Mouse (Mus musculus) bone marrow macrophage, adult 2 months (primary cell): ENCODE data around the gene Tmem212. TPM values are rescaled to one million over a fixed set of nuclear protein-coding genes. Genes with fewer than 3 reads are reported as not detected.
A peak's percentile ranks its signal among the peaks of the same experiment; 100 is the strongest.

Source experiments
- H3K27ac ChIP-seq: 2 replicates; pipeline ENCODE4 v1.5.1; 2012; ENCODE audit warnings: low read depth, low read length; ENCODE audit not compliant: insufficient read depth
- H3K4me1 ChIP-seq: 2 replicates; pipeline ENCODE4 v1.6.1; 2012; ENCODE audit warnings: low read length; ENCODE audit not compliant: control insufficient read depth, insufficient read depth
- H3K4me3 ChIP-seq: 2 replicates; pipeline ENCODE4 v1.5.1; 2012; ENCODE audit warnings: mild to moderate bottlenecking, low read length, moderate library complexity; ENCODE audit not compliant: insufficient read depth
- CTCF ChIP-seq: IDR thresholded peaks from 2 replicates; pipeline ENCODE4 v1.5.1; 2012; ENCODE audit warnings: low read depth, mild to moderate bottlenecking, low read length, moderate library complexity
- POLR2A ChIP-seq: IDR thresholded peaks from 2 replicates; pipeline ENCODE4 v1.6.1; 2012; ENCODE audit warnings: mild to moderate bottlenecking, low read depth, low read length, borderline replicate concordance
- polyA plus RNA-seq: library from polyadenylated mRNA; stranded (reverse); fragments of >200 nt; gene quantifications from 2 replicates; pipeline ENCODE4 v1.2.4, GENCODE M21; 2012; ENCODE audit not compliant: missing spikeins, insufficient read depth, insufficient read length

Tmem212 gene
- polyA plus RNA-seq, 1 experiment = not detected

DNA sequence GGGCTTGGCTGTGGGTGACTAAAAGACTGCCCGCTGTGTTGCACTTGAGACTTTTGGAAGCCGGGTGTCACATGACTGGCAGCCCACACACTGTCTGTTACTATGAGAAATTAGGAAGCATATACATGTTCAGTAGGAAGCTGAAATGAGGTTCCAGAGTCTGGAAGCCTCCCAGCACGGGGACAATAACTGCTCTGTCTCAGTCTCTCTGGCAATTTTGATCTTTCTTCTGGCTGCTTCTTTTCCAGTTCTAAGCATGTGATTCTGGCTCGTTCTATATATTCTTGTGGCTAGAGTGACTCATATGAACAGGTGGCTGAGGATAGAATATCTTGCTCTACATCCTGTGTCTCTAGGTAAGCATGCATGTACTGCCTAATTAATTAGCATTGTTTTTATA is 33.1 kb upstream of the Tmem212 start:
- no peak for TF ChIP-seq CTCF
- TF ChIP-seq POLR2A = no peak
- Histone ChIP-seq H3K4me3 (no peak overlapping the region), H3K27ac (no peak overlapping the region), H3K4me1 (no peaks in the 10 kb centered on the region)

DNA sequence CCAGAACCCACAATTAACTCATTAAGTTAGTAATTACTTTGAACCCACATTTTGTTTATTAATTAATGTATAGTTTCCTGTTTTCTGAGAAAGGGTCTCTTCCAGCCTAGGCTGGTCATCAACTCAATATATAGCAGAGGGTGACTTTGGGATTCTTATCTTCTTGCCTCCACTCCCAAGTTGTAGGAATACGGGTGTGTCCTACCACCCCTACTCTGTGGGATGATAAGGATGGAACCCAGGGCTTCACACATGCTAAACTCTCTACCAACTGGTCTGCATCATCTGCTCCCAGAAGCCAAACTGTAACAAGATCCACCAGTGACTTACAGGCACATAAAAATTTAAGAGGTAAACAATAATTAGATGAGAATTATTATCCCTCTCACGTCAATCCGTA is 27.9 kb upstream of the Tmem212 start:
- Histone ChIP-seq H3K4me1 (no peaks in the 10 kb centered on the region), H3K4me3 (no peak overlapping the region), H3K27ac (no peak overlapping the region)
- TF ChIP-seq POLR2A (no peak), CTCF (no peak)

DNA sequence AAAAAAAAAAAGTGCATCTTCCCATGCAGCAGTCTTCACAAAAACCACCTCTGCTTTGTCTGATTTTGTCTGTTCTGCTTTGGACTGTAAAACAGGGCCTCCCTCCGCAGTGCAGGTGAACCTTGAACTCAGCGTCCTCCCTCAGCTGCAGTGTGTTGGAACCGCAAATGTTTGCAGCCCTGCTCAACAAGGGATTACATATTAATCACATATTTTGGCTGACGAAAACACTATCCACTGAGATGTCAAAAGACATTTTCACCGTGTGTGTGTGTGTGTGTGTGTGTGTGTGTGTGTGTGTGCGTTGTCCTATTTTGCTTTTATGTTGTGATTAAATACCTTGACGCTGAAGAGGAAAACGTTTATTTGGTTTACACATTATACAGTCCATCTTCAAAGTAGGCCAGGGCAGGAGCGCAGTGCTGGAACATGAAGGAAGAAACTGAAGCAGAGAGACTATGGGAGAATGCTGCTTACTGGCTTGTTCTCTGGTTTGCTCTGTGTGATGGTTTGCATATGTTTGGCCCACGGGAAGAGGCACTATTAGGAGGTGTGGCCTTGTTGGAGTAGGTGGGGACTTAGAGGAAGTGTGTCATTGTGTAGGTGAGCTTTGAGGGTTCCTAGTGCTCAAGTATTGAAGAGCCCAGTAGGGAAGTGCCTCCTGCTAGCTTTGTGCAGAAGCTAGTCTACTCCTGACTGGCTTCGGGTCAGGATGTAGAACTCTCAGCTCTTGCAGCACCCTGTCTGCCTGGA is 25.3 kb upstream of the Tmem212 start:
- Histone ChIP-seq H3K4me3 (no peak overlapping the region), H3K4me1 (no peaks in the 10 kb centered on the region), H3K27ac (no peak overlapping the region)
- TF ChIP-seq CTCF (no peak), POLR2A (no peak)

DNA sequence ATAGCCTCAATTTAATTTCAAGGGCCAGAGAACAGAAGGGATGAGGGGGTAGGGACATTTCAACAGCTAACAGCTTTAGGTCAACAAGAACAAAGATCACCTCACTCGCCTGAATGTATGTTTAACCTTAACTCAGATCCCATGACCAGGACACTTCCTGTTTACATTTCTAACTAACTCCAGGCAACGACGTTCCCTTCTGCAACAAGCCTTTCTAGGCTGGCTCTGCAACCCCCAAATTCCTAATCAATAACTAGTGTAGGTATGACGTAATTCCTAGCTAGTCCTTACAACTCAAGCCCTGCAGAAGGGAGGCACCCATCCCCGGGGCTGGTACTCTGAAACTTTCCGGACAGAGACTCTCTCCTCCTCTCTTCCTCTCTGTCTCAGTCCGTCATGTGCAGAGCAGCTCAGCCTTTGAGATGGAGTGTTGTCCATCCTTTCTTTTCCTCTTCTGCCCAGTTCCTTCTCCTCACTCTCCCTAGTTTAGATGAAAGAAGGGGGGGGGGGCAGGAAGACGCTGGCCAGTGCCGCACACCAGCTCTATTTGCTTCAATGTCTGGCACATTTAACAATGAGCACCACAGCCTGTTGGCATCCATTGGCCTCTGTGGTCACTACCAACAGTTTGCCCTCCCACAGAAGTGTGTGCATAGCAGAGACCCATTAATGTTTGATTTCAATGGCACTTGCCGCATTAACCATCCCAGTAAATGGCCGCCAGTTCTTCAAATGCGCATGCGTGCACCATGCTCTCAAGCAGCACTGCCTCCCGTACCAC is 22.7 kb upstream of the Tmem212 start:
- TF ChIP-seq POLR2A (no peak), CTCF (no peak)
- Histone ChIP-seq H3K4me3 (no peak overlapping the region), H3K27ac (no peak overlapping the region), H3K4me1 (no peaks in the 10 kb centered on the region)

DNA sequence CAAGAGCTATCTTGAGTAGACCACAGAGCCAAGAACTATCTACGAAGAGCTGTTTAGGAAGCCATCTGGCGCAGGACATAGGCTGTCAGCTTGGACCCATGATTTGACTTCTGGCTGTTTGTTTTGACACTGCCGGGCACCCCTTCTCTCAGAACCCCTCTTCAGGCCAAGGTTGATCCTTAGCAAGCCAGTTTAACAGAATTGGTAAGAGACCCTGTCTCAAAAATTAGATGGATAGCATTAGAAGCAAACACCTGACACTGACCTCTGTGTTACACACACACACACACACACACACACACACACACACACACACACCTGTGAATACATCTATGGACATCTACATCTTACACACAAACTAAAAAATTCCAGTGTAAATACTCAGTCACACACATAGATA is 12.8 kb upstream of the Tmem212 start:
- Histone ChIP-seq H3K4me1 (no peaks in the 10 kb centered on the region), H3K27ac (no peak overlapping the region), H3K4me3 (no peak overlapping the region)
- TF ChIP-seq CTCF (no peak), POLR2A (no peak)

DNA sequence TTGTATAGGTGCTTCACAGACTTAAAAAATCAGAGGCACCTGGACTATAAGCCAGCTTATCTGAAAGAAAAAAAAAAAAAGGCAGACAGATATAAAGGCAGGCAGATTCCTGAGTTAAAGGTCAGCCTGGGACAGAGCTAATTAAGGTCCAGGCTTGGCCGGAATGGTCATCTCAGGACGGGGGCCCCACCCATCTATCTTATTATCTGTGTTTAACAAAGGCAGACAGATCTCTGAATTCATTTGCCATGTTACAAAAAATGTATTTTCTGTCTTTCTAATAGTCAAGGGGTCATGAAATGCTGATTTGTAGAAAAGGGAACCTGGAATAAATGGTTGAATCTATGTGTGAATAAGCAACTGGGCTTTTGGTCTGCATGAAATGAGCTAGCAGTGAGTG is 12.1 kb upstream of the Tmem212 start:
- Histone ChIP-seq H3K4me1 (no peaks in the 10 kb centered on the region), H3K27ac (no peak overlapping the region), H3K4me3 (no peak overlapping the region)
- no peak for TF ChIP-seq CTCF
- TF ChIP-seq POLR2A = no peak

DNA sequence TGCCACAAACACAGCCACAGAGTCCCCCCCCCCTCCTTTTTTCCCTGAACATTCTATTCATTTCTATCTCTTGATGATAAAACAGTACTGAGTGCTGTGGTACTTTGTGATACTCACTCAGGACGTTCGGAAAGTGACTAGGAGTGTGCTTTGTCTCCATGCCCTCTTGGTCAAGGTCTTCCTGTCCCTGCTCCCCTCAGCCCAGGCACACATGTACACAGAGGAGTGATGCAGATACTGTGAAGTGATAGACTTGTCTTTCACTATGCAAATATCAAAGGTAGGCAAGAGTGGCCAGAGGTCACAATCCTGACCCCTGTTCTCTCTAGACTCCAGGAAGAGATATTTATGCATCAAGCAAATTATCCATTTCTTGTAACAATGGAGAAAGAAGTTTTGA is 11.1 kb upstream of the Tmem212 start:
- H3K4me3 ChIP-seq = no peak overlapping the region
- no peaks in the 10 kb centered on the region for H3K4me1 ChIP-seq
- H3K27ac ChIP-seq = no peak overlapping the region
- no peak for TF ChIP-seq CTCF
- no peak for TF ChIP-seq POLR2A

DNA sequence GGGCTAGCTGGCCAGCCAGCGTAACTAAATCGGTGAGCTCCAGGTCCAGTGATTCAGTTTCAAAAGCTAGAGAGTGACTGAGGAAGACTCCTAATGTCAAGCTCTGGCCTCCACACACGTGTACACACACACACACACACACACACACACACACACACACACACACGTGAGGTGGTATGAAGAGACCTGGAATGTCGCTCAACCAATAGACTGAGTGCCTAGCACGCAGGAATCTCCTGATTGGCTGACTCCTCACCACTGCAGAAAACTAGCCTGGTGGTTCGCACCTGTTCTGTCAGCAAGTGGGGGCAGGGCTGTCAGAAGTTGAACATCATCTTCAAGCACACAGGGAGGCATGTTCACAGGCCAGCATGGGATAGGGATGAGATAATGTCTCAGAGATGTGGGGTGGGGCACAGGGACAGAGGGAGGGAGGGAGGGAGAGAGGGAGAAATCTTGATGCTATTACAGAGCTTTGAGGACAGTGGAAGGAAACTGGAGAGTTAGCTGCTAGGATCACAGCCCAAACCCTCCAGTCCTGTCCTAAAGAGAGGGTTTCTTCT is 10.6 kb upstream of the Tmem212 start:
- H3K27ac ChIP-seq = no peak overlapping the region
- no peak overlapping the region for H3K4me3 ChIP-seq
- TF ChIP-seq CTCF (no peak), POLR2A (no peak)
- no peaks in the 10 kb centered on the region for H3K4me1 ChIP-seq

DNA sequence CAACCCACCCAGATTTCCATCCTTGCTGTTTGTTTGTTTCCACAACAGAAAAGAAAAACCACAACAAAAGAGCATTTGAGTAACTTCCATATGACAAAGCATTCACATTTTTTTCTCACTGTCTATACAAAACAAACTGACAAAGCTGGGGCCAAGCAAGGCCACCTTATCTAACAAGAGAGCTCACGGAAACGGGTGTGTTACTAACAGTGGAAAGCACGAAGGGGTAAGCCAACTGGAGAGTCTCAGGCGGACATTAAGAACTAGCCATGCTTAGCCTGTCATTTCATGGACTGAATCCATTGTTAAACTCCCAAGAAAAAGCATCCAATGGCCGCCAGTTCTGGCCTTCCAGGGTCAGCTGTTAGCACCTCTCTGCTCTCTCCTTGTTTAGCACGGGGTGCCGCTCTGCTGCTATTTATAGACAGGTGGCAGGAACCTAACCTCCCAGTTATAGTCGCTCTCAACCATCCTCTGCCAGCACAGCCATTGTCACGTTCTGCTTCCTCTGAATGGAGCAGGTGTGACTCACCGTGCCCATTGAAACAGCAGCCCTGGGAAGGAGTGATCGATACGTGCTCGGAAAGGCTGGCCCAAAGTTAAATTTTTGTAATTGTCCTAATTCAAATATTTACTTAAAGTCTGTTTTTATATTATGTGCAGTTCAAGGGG is 8.6 kb upstream of the Tmem212 start:
- no peaks in the 10 kb centered on the region for H3K4me1 ChIP-seq
- H3K4me3 ChIP-seq = no peak overlapping the region
- H3K27ac ChIP-seq = no peak overlapping the region
- TF ChIP-seq CTCF (no peak), POLR2A (no peak)

DNA sequence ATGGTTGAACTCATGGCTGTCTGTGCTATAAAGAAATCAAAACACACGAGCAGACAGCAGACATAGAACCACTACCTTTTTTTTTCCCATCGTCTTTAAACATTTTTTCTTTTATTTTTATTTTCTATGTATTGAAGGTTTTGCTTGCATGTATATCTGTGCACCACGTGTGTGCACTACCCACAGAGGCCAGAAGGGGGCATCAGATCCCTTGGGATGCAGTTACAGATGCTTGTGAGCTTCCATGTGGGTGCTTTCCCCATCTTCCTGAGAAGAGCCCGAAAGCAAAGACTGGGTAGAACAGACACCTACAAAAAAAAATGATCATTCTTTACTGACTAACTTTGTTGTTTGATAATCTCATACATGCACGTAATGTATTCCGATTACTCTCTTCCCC is 5.7 kb upstream of the Tmem212 start:
- H3K27ac ChIP-seq = no peak overlapping the region
- H3K4me3 ChIP-seq = no peak overlapping the region
- TF ChIP-seq CTCF (peak; percentile 22; the same call in 1 of the 2 replicates), POLR2A (no peak)
- no peaks in the 10 kb centered on the region for H3K4me1 ChIP-seq
